Mouse (Mus musculus) neural tube, embryonic 10.5 days (tissue): ENCODE results near the gene Podn.

Experiments
- DNase-seq: peaks from one replicate; pipeline ENCODE4 v3.0.0-alpha.2; 2017; ENCODE audit warnings: low spot score; ENCODE audit errors: extremely low spot score

Podn gene

DNA sequence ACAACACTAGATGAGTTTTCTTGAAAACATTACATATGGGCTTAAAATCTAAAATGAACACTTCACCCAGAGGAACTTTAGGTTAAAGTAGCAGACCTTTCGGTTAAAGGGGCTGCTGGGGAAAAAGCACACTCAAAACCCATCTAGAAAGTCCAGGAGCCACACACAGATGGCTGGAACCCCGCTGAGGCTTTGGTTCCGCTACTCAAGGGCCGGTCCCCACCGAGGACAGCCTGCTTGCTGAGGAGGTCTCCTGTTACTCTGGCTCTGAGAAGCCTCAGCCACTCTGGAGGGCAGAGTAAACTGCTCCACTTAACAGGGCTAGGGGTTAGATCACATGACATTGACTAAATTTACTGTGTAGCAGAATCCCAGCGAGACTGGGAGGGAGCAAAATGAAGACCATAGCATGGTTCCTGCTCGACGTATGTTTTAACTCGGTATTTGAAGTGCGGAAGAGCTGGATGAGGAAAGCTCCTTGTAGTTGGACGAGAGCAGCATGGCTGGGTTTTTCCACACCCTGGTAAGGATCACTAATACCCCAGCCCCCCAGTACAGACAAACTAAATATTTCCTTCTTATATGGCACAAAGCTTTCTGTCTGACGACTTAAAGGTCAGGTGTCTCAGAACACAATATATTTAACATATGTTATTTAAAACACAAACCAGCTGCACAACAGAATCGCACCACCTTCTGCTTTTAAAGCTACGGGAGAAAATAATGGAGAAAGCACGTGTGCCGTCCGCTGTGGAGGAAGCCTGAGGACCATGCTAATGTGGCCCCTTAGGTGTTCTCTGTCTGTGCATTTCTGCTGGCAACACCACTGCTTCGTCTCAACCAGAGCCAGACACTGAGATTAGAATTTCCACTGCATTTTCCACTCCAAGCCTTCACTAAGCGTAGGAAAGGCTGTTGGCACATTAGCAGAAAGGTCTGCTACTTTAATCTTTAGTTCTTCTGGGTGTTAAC lies 50.8 kb downstream of the Podn start:
- DNase-seq = no peak

DNA sequence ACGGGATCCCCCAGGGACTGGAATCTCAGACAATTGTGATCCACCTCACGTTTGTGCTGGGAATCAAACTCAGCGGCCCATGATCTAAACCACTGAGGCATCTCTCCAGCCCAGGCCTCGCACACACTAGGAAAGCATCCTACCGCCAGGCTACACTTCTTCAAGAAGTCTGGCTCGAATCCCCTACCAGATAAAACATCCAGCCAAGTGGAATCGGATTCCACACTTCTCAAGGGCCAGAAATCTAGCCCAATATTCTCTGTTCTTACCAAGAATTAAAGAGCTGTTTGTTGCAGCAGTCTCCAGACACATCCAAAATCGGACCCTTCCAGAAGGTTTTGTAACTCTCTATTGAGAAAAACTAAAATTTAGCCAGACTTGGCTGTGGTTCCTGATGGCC lies 59.2 kb downstream of the Podn start:
- DNase-seq = no peak

DNA sequence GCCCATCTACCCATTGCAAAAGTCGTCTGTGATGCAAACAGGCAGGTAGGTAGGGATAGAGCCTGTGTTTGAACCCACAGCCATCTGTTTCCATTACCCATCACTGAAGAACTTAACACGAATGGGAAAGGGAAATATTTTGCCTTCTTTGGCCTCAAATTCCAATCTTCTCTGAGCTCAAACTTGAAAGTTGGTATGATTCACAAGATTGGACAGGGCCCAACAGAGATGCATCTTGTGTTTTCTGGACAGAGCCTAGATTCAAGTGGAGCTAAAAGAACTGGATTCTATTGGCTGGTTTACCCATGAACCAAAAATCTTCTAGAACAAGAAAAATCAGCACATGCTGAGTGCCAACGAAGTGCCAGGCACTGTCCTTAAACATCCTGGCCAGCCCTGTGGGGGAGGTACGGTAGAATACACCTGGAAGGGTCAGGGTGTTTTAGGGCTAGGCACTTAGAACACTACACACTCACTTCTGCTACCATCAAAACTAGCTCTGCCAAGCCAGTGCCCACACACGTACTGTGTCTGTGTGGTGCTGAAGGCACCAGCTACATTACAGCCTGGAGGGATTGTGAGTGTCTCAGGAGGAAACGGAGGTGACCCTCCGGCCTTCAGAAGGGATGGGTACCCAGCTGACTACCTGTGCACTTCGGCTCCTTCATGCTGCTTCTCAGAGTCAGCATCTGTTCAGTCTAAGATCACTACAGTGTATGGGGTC lies 63.0 kb downstream of the Podn start:
- no peak for DNase-seq

DNA sequence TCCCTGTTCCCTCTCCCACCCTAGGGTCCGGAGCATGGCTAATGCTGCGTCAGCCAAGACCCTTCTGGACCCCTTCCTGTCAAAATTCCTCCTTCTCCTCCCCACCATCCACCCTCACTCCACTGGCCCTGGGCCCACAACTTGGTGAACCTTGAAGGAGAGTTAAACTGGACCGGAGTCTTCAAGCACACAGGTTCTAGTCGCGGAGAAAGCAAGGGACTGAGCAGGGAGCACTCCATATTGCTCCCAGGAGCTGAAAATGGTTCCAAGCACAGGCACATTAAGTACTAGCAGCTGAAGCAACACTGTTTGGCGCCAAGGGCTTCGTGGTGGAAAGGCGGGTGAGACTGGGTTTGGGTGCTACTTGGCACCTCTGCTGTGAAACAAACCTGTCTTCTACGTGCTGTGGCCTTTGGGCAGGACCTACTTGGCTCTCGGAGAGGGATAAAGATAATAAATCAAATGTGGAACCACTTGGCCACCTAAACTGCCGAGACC lies 63.8 kb downstream of the Podn start:
- DNase-seq = no peak

DNA sequence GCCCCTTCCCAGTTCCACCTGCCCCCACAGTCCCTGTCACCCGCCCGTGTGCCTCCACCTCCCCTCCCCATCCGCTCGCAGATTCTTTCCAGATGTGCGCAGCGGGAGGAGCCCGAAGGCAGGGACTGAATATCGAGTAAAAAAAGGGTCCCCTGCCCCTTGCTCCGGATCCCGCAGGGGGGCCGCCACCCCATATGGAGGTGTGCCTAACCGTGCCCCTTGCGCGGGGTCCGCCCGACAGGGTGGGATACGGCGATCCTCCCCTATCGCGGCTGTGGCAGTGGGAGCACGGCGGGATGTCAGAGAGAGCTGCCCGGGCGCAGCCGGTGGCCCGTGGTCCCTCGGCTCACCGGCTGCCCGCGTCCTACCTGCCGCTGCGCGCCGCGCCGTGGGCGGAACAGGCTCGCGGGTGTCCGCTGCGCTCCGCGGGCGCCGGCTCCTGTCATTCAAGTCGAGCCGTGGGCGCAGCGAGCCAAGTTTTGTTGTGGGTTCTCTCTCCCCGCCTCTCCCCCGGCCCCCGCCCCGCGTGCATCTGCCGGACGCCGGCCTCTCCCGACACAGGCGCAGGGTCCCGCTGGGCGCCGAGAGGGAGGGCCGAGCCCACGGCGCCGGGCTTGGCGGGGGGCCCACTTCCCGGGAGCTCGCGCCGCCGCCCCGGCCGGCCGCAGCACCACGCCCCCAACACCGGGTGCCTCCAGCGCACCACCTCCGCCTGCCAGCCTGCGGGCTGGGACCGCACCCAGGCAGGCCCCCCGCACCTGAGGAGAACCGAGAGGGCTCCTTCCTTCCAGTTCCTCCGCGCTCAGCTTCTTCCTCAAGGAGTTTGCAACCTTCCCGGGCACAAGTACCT lies 64.5 kb downstream of the Podn start:
- peak; percentile 51 for DNase-seq

DNA sequence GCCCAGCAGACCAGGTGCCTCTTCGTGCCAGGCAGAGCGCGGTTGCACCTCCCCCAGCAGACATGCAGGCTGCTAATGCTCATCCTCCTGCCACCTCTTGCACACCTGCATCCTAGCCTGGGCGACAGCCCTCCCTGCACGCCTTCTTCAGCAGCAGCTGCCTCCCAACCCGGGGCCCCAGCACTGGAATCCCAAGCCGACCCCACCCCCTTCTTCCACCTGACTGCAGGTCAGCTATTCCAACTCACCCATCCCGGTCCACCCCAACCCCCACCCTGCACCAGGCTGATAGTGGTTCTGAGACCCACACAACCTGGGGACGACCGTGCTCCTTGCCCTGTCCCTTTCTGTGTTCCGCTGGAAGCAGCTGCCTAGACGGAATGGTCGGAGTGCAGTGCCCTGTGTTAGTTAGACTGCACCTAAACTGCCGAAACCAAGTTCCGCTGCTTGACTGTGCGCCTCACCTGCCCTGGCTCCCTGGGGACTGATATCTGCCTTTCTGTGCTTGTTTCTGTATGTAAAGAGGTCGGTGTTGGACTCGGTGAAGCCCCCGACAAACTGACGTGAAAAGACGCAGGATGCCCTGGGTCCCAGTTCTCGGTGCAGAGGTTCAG lies 65.2 kb downstream of the Podn start:
- DNase-seq = peak; percentile 45

DNA sequence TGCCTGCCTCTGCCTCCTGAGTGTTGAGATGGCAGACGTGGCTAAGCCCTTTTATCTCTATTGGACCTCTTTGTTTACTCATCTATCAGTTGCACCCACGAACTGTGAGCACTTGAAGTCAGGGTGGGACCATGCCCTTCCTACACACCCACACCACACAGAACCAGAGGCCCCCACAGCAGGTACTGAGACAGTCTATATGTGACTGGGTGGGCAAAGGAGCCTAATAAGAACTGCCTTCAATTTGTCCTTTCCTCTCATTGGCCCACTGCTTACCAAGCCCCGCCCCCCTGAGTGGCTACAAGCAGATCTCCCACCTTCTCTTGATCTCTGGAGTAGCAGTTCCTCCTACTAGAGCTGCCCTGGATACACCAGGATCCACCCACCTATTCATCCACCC lies 70.1 kb downstream of the Podn start:
- no peak for DNase-seq

DNA sequence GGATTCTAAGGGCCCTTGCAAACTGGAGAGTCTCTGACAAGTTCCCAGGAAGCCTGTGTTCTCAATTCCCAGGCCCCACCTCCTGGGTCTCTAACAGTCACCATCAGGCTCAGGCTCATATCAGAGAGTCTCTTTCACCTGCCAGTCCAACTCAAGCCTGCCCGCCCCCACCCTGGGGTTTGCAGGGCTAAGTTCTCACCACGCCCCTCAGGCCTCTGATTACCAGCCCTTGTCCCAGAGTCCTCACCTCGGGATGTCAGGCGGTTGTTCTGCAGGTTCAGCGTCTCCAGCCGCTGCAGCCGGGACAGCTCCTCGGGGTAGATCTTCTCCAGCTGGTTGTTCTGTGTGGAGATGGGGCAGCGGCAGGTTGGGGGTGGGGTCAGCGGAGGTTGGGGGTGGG lies 71.0 kb downstream of the Podn start:
- peak; percentile 26 for DNase-seq

DNA sequence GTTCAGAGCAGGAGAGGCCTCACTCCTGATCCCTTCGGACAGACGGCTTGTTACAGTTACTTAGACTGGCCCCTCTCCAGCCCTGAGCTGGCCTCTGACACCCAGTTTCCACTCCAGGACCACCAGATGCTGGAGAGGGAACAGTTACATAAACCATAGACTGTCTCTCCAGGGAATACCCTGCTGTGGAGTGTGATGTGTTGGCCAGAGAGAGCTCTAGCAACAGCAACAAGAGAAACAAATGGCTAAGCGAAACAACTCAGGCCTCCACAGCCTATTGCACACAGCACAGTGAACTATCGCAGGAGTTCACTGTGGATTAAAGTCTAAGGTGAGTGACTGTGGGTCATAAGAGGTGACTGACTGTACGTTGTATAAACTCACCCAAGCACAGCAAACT lies 71.6 kb downstream of the Podn start:
- DNase-seq = no peak

DNA sequence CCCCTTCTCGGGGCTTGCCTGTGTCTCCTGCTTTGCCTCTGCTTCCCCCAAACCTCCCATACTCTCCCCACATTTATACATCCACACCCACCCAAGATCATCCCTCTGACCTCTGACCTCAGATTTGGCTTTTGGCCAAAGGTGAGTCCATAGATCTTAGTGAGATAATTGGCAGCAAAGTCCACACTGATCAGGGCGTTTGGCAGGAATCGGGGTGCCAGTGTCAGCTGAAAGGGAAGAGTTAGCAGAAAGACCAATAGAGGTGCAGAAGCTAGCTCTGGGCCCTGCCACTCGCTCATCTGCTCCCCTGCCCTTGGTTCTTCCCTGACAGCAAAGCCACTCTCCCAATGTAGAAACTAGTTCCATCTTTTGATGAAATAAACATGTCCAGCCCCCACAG lies 73.1 kb downstream of the Podn start:
- no peak for DNase-seq

DNA sequence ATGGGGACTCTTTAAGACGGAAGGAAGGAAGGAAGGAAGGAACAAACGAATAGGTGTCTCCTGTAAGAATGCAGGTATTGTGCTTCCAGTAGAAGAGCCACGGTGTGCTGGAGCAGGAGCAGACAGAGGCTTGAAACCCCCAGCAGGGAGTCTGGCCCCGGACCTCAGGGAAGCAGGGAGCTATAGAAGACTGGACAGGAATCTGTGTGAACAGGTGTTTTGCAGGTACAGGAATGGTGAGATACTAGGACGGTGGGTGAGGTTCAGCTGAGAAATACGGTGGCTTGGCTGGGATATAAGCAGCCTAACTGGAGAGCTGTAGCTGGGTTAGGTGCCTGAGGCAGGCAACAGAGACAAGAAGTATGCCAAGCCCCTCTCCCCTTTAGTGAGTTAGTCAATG lies 76.1 kb downstream of the Podn start:
- no peak for DNase-seq

DNA sequence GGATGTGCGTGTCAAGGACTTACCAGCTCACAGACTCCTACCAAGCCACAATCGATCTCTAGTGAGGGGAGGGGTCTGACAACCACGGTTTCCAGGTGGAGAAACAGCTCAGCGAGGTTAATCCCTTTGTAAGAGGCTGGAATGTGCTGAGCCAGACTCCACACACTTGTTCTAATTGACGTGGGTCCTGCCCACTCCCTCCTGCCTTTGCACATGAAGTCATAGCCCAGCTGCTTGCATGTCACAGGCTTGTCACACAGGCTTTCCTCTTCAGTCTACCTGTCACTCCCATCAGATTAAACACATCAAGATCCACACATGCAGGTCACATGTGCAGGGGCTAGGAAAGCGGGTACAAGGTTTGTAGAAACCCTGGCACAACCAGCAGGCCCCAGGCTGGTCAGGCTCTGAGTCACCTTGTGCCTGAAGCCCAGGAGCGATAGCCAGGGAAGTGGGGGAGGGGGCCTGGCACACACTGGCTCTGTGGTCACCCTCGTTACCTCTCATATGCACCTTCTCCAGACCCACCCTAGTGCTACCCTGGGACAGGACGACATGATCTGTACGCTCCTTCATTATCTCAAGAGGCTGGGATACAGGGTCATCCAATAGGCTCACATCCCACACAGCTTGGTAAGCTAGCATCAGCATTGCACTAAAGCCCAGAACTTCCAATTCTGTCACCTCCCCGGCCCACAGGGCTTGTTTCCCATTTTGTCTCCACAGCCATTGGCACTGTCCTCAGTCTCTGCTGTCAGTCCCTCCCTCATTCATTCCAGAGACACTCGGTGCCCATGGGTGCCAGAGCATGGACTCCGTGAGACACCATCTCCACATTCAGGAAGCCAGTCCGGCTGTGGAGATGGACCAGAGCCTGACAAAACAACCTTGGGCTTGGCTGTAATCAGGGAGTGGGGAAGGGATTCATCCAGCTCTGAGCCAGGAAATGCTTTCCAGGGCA lies 77.0 kb downstream of the Podn start:
- DNase-seq = no peak

DNA sequence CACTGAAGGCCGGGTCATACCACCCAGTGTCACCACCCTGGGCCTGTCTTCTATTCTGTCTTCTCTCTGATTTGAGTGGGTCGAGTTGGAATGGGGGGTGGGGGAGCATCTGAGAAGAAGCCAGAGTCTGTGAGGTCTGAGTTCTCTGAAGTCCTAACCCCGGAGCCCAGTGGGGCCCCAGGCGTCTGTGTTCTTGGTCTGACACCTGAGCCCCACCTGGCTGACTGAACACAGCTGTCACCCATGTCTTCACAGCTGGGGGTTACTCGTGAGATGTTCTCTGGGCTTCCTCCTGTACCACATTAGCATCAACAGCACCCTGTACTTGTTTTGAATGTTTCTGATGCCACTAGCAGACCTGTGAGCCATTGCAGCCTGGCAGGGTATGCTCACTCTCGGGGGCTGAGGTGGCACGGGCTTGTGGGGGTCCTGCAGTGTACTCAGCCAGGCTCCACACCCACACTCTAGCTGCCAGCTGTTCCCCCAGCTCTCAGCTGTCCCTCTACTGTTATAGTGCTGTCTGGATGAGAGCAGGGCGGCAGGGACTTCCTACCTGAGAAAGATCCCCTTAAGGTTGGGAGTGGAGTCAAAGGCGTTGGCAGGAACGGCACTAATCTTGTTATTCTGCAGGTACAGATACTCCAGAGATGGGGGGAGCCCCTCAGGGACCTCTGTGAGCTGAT lies 77.9 kb downstream of the Podn start:
- DNase-seq = no peak

DNA sequence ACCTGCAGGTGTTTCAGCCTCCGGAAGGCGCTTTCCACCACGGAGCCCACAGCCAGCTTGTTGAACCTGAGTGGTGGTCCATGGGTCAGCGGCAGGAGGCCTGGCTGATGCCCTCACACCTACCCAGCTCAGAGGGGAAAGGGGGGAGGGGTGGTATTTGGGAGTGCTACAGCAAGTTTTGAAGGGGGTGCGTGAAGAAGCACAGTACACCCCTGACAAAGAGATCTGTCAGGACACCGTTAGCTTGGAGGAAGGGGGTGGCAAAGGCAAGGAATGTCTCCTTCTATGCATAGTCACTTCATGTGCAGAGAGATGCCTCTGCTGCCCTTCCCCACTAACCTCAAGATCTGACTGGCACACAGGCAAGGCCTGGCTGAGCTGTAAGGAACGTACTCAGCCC lies 78.4 kb downstream of the Podn start:
- no peak for DNase-seq

DNA sequence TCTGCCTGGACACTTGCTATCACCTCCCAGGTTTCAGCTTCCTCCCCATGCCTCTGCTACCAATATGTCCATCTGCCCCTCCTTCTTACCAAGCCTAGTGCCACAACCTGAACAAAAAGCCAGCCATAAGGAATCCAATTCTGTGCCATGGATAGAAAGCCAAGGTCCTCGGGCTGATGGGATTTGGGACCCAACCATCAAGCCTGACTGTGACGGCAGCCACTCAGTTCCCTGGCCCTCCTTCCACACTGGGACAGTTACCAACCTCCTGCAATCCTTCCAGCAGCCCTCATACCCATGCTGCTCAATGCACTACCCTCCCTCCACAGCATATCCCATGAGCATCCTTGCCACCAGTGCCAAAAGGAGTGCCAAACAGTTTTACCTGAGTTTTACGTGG lies 79.9 kb downstream of the Podn start:
- DNase-seq = no peak

DNA sequence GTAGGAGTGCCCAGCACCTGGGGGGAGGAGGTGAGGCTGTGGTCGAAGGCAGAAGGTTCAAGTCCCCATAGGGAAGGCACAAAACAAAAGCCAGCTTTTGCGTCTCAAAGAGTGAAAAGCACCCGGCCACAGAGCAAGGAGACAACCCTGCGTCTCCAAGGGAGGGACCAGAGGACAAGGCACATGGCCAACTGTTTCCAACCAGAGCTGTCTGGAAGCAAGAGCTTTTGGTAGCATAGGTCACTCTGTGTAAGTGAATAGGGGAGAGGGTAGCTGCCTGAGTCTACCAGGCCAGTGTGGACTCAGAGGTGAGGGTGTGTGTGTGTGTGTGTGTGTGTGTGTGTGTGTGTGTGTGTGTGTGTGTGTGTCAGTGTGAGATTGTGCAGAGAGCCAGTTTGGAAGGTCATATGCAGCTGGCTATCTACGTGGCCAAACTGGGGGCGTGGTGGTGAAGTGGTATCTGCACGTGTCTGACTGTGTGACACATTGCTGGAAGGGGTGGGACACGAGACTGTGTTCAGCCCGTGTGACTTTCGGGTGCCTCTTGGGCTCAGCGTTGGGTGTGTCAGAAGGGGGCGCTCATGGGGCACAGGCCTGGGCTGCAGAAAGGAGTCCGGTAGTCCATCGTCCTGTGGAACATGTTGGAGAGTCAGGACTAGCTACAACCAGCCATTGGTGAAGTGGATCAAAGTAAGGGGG lies 81.0 kb downstream of the Podn start:
- no peak for DNase-seq

DNA sequence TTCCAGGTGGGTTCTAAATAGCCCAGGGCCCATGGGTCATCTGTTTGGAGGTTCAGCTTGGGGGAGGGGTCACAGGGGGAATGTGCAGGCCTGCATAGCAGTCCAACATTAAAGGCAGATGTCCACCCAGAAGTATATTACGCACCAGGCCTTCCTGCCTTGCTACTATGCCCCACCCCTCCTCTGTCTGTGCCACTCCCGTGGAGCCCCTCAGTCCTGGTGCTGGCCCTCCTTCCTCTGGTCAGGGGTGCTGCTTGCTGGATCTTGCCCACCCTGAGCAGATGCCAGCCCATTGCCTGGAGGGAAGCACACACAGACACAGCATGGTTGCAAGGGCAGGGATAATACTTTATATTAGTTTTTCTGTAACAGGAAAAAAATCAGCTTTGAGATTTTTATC lies 81.8 kb downstream of the Podn start:
- DNase-seq = no peak

DNA sequence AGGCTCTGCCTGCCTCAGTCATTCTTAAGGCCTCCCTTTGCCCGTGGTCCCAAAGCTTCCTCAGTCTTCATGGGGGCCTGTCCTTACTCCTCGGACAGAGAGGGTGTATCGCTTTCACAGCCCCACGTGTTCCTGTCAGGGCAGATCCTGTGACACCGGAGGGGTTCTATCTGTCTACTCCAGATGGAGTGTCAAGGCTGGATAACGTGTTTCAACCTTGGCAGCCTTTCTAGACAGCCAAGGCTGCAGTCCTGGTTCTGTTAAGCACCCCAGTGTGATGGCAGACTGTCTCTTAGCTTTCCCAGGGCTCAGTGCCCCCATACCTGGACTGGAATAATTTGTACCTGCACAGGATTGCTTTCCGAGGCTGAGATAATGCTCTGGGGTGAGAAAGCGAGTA lies 87.7 kb downstream of the Podn start:
- DNase-seq = no peak
